Mouse (Mus musculus) retina, postnatal 1 day (tissue): ENCODE results near the gene Cgrrf1.

Experiments used
- DNase-seq: peaks from one replicate; pipeline ENCODE4 v3.0.0-alpha.2; 2012

Gene Cgrrf1

DNA sequence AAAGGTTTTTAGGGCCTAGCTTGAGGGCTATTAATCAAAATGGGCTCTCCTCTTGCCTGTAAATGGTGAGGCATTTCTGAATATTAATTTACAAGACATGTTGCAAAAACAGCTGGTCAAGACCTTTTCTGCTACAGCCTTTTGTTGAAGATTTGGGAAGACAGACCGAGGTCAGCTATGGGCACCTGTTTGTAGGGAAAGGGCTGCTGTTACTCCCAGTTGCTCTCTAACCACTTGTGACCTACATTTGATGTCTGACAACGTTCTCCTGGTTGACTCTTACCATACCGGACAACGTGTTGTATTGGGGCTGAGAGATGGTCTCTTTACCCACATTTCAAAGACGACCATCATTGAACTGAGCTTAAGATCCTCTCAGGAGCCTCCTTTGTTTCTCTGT is 66.0 kb downstream of the Cgrrf1 start:
- DNase-seq: no peak

DNA sequence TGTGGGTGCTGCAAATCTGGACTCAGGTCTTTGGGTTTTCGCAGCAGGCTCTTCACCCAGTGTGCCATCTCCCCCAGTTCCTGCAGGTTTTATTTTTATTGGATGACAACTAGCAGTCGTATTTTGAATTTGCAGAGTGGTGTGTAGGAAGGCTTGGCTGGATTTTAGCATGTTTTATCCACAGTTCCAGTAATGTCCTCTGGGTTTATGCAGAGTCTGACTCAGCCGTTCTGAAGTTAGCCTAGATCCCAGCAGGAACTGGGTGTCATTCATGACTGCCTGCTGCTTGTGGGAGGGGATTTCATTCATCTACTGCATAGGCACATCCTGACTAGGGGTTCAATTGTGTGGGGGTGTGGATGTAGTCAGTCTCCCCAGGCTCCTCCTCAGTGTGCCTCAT is 66.7 kb downstream of the Cgrrf1 start:
- DNase-seq: no peak

DNA sequence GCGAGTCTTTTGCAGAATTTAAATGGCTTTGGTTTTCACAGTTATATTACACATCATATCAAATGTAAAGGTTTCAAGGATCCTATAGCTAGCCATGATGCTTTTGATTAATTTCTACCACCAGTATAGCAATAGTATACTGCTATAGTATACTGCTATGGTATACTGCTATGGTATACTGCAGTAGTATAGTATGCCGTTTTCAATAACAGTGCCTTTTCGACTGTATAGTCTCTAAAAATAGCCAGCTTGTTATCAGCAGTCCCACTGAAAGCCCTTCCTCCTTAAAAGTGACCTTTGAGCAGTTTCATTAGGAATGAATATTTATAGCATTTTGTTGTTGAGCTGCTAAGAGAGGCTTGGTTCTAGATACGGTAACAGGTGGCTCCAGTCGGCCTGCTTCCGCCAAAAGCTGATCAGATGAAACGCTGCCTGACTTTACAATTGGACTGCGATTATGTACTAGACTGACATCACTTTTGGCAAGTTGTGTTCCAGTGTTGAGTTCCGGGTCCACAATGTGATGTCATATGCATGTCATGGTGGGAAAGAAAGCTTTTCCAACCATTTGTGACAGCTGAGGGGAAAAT is 70.7 kb downstream of the Cgrrf1 start:
- DNase-seq: no peak
